Mouse (Mus musculus) spleen, adult 12 weeks (tissue): ENCODE data around the gene Cish.
A peak's percentile ranks its signal among the peaks of the same experiment; 100 is the strongest.

Experiments
- DNase-seq: peaks from one replicate; pipeline ENCODE4 v3.0.0; 2022; ENCODE audit warnings: low spot score

Gene Cish

GRCm38 (mm10) chr9:107278126-107278525 lies 17.7 kb upstream of the Cish start:
- DNase-seq = no peak

- DNase-seq = no peak
Measured at GRCm38 (mm10) chr9:107278527-107279377, 17.1 kb upstream of the Cish start.

GRCm38 (mm10) chr9:107279378-107280321 lies 16.2 kb upstream of the Cish start:
- no peak for DNase-seq

GRCm38 (mm10) chr9:107280322-107281027 lies 15.4 kb upstream of the Cish start:
- DNase-seq = no peak

GRCm38 (mm10) chr9:107281241-107281987 lies 14.4 kb upstream of the Cish start:
- no peak for DNase-seq

- DNase-seq = no peak
Measured at GRCm38 (mm10) chr9:107282951-107283350, 12.9 kb upstream of the Cish start.

- DNase-seq = no peak
Measured at GRCm38 (mm10) chr9:107285009-107285408, 10.8 kb upstream of the Cish start.

GRCm38 (mm10) chr9:107287294-107287693 lies 8.5 kb upstream of the Cish start:
- no peak for DNase-seq

- no peak for DNase-seq
Measured at GRCm38 (mm10) chr9:107288105-107288650, 7.6 kb upstream of the Cish start.

GRCm38 (mm10) chr9:107288711-107289110 lies 7.1 kb upstream of the Cish start:
- DNase-seq = peak; percentile 38

GRCm38 (mm10) chr9:107289211-107290076 lies 6.4 kb upstream of the Cish start, which contains the start of gene Mapkapk3:
Gene Mapkapk3 (minus strand): TSS chr9:107289877.
- peak; percentile 37 for DNase-seq

GRCm38 (mm10) chr9:107290897-107291296 lies 4.9 kb upstream of the Cish start:
- no peak for DNase-seq

- peak; percentile 65 for DNase-seq
Measured at GRCm38 (mm10) chr9:107294249-107294648, 1.6 kb upstream of the Cish start.

GRCm38 (mm10) chr9:107295616-107296015 lies 210 bp upstream of the Cish start:
- peak; percentile 27 for DNase-seq

- DNase-seq = no peak
Measured at GRCm38 (mm10) chr9:107296041-107296440, 215 bp downstream of the Cish start.

- DNase-seq = peak; percentile 83
Measured at GRCm38 (mm10) chr9:107296501-107296965, 707 bp downstream of the Cish start.

- DNase-seq = no peak
Measured at GRCm38 (mm10) chr9:107297059-107297458, 1.2 kb downstream of the Cish start.

- DNase-seq = no peak
Measured at GRCm38 (mm10) chr9:107297658-107298057, 1.8 kb downstream of the Cish start.

GRCm38 (mm10) chr9:107298059-107298780 lies 2.4 kb downstream of the Cish start:
- peak; percentile 17 for DNase-seq
